Mouse (Mus musculus) spleen, adult 10 weeks (tissue): ENCODE data around the gene Wdr54. TPM values are rescaled to one million over a fixed set of nuclear protein-coding genes. Genes with fewer than 3 reads are reported as not detected.

Source experiments
- polyA plus RNA-seq: library from polyadenylated mRNA; stranded (reverse); fragments of 350-450 nt; fragmentation: Illumina TruSeq; extraction: RNeasy Lipid Tissue Mini Kit (QIAGEN cat#74804); gene quantifications from one replicate; pipeline ENCODE4 v1.2.3, GENCODE M21; 2015; ENCODE audit warnings: low replicate concordance; ENCODE audit not compliant: insufficient read depth

Wdr54 gene
- 0.14 TPM for polyA plus RNA-seq

GRCm38 (mm10) chr6:83156259-83156684, at the start of gene Wdr54, which contains the start of gene 1700003E16Rik:
Gene Wdr54, minus strand, starts transcription at chr6:83156397.
Gene 1700003E16Rik, plus strand, starts transcription at chr6:83156404.

GRCm38 (mm10) chr6:83165607-83166242, 9.5 kb upstream of the Wdr54 start, which contains the start of gene Dctn1:
Gene Dctn1, plus strand, starts transcription at chr6:83165920.

GRCm38 (mm10) chr6:83134951-83135513, 21.2 kb downstream of the Wdr54 start, which contains the start of gene Rtkn:
Gene Rtkn, plus strand, starts transcription at chr6:83135463.

GRCm38 (mm10) chr6:83125331-83125730, 30.9 kb downstream of the Wdr54 start, which contains the start of gene Ino80b:
Gene Ino80b, minus strand, starts transcription at chr6:83125431.

GRCm38 (mm10) chr6:83120930-83121862, 35.0 kb downstream of the Wdr54 start, which contains the start of gene Wbp1:
Gene Wbp1, minus strand, starts transcription at chr6:83121559.

GRCm38 (mm10) chr6:83115011-83115671, 41.1 kb downstream of the Wdr54 start, which contains the start of gene Mogs:
Gene Mogs, plus strand, starts transcription at chr6:83115496.

GRCm38 (mm10) chr6:83108762-83109668, 47.2 kb downstream of the Wdr54 start, which contains the start of gene Mrpl53:
Gene Mrpl53, plus strand, starts transcription at chr6:83109040.

GRCm38 (mm10) chr6:83101316-83101687, 54.9 kb downstream of the Wdr54 start, which contains the start of the genes Ccdc142 and Gm42688:
Gene Ccdc142, plus strand, starts transcription at chr6:83101601.
Gene Gm42688, plus strand, starts transcription at chr6:83101617.

Other genes with a start within 250 kb of the Wdr54 start
- 2.3 TPM for gene Sema4f, start 216.6 kb downstream of the Wdr54 start, polyA plus RNA-seq
- gene M1ap, start 209.5 kb downstream of the Wdr54 start, polyA plus RNA-seq, result 0.52 TPM
- 13.5 TPM for gene Dok1, start 122.9 kb downstream of the Wdr54 start, polyA plus RNA-seq
- 6.8 TPM for gene Loxl3, start 122.2 kb downstream of the Wdr54 start, polyA plus RNA-seq
- gene Aup1, start 101.9 kb downstream of the Wdr54 start, polyA plus RNA-seq, result 155 TPM
- gene Htra2, start 101.1 kb downstream of the Wdr54 start, polyA plus RNA-seq, result 58.4 TPM
- gene Dqx1, start 98.6 kb downstream of the Wdr54 start, polyA plus RNA-seq, result 3.4 TPM
- gene Tlx2, start 86.1 kb downstream of the Wdr54 start, polyA plus RNA-seq, result not detected
- gene Pcgf1, start 78.5 kb downstream of the Wdr54 start, polyA plus RNA-seq, result 20.7 TPM
- not detected for gene Lbx2, start 70.0 kb downstream of the Wdr54 start, polyA plus RNA-seq
- 0.48 TPM for gene Ccdc142, start 54.8 kb downstream of the Wdr54 start, polyA plus RNA-seq
- 4.8 TPM for gene Gm42688, start 54.8 kb downstream of the Wdr54 start, polyA plus RNA-seq
- gene Mrpl53, start 47.4 kb downstream of the Wdr54 start, polyA plus RNA-seq, result 19.2 TPM
- gene Mogs, start 40.9 kb downstream of the Wdr54 start, polyA plus RNA-seq, result 22.9 TPM
- 27.1 TPM for gene Wbp1, start 34.8 kb downstream of the Wdr54 start, polyA plus RNA-seq
- 7.5 TPM for gene Ino80b, start 31.0 kb downstream of the Wdr54 start, polyA plus RNA-seq
- 0.52 TPM for gene Rtkn, start 20.9 kb downstream of the Wdr54 start, polyA plus RNA-seq
- not detected for gene 1700003E16Rik, start within 50 bp of the Wdr54 start, polyA plus RNA-seq
- gene Dctn1, start 9.5 kb upstream of the Wdr54 start, polyA plus RNA-seq, result 39.1 TPM
- not detected for gene Slc4a5, start 63.4 kb upstream of the Wdr54 start, polyA plus RNA-seq
- gene Mthfd2, start 169.5 kb upstream of the Wdr54 start, polyA plus RNA-seq, result 34.2 TPM
- gene Mob1a, start 169.6 kb upstream of the Wdr54 start, polyA plus RNA-seq, result 265 TPM
- 62.7 TPM for gene Bola3, start 192.8 kb upstream of the Wdr54 start, polyA plus RNA-seq